Mouse (Mus musculus): ENCODE data around the gene 1810024B03Rik.
"Not testable (repeated sequence)": the region's sequence is repeated elsewhere in the genome, so short reads cannot be mapped to it uniquely, and the experiment has no call there.

The 1810024B03Rik gene

GRCm38 (mm10) chr2:127207547-127208451 lies at the start of gene 1810024B03Rik, which contains the start of gene Snrnp200:
TSS of gene 1810024B03Rik (minus strand) at chr2:127208280.
TSS of gene Snrnp200 (plus strand) at chr2:127208386.
- peak; percentile 91 for DNase-seq

DNA sequence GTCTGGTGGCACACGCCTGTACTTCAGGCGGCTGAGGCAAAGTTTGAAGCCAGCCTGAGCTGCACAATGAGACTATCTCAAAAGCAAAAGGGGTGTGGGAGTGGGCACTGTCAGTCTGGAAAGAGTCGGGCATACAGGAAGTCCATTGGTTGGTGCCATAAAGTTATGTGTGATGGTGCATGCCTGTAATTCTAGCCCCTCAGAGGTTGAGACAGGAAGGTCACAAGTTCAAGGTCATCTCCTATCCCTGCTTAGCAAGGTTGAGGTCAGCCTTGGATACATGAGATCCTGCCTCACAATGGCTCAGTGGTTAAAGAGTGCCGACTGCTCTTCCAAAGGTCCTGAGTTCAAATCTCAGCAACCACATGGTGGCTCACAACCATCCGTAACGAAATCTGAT lies 47.2 kb upstream of the 1810024B03Rik start:
- DNase-seq: no peak

GRCm38 (mm10) chr2:127254604-127255134 lies 46.6 kb upstream of the 1810024B03Rik start:
- DNase-seq: no peak

GRCm38 (mm10) chr2:127252787-127253186 lies 44.7 kb upstream of the 1810024B03Rik start:
- DNase-seq: no peak

GRCm38 (mm10) chr2:127251880-127252527 lies 43.9 kb upstream of the 1810024B03Rik start:
- no peak for DNase-seq

GRCm38 (mm10) chr2:127251457-127251856 lies 43.4 kb upstream of the 1810024B03Rik start:
- no peak for DNase-seq

DNA sequence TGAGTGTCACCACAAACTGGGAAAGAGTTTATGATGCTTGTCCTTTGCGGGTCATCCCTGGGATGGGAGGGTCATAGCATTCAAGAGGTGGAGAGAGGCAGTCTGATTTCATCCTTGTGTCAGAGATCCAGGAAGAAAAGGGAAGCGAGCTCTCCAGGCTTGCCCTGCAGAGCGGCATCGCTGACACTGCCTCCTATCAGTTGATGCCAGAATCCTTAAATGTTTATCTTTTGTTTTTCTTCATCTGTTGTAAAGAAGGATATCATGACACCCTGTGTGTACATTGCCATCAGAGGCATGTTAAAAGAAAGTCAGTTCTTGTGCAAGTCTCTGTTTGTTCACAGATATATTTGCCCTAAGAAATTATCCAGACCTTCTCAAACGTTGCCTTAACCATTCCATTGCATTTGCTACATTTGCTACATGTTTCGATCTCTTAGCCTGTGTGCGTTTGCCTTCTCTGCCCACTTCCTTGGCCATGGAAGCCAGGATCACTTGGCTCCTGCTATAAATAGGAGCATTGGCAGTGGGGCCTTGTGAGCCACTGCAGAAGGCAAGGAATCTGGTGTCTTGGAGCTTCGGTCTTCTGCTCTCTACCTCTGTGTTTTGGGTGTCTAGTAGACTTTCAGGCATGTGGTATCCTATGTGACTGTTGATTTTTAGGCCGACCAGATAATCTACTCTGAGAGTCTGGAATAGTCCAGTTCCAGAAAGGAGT lies 42.4 kb upstream of the 1810024B03Rik start:
- no peak for DNase-seq

- DNase-seq: peak; percentile 45
Measured at GRCm38 (mm10) chr2:127248334-127249004, 40.4 kb upstream of the 1810024B03Rik start.

GRCm38 (mm10) chr2:127247592-127248333 lies 39.7 kb upstream of the 1810024B03Rik start, which contains the start of the genes Ciao1 and Tmem127:
TSS of gene Ciao1 (minus strand) at chr2:127247816.
TSS of gene Tmem127 (plus strand) at chr2:127247908.
- DNase-seq: peak; percentile 98

GRCm38 (mm10) chr2:127240065-127240464 lies 32.0 kb upstream of the 1810024B03Rik start:
- no peak for DNase-seq

DNA sequence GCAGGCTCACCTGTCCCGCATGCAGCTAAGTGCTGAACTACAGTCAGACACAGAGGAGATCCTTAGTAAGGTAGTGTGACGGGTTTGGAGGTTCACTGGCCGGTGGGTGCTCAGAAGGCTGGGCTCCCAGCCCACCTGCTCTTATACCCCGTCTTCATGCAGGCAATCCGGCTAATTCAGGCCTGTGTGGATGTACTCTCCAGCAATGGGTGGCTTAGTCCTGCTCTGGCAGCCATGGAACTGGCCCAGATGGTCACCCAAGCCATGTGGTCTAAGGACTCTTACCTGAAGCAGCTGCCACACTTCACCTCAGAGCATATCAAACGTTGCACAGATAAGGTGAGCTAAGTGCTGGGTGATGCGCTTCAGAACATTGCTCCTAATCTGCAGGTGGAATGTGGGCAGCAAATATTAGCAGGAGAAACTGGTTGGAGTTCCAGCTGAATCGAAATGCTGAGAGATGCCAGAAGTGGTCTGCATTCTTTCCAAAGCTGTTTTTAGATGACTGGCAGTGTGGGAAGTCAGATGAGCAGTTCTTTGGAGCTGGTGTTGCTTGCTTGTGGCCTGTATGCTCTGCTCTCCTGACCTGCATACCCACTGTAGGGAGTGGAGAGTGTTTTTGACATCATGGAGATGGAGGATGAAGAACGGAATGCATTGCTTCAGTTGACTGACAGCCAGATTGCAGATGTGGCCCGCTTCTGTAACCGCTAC lies 30.0 kb upstream of the 1810024B03Rik start:
- DNase-seq: no peak

DNA sequence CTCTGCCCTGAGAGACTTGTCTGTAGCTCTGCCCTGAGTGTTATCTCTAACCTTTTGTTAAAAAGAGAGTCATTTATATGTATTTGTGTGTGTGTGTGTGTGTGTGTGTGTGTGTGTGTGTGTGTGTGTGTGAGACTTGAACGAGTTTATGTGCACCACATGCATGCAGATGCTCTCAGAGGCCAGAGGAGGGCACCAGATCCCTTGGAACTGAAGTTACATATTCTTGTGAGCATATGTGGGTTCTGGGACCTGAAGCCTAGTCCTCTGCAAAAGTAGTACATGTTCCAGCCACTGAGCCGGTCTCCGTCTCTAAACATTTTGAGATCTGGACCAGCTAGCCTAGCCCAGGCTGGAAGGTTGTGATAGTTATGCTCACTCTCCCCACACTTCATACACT lies 17.2 kb upstream of the 1810024B03Rik start:
- DNase-seq: no peak

GRCm38 (mm10) chr2:127217746-127218145 lies 9.7 kb upstream of the 1810024B03Rik start:
- DNase-seq: no peak

DNA sequence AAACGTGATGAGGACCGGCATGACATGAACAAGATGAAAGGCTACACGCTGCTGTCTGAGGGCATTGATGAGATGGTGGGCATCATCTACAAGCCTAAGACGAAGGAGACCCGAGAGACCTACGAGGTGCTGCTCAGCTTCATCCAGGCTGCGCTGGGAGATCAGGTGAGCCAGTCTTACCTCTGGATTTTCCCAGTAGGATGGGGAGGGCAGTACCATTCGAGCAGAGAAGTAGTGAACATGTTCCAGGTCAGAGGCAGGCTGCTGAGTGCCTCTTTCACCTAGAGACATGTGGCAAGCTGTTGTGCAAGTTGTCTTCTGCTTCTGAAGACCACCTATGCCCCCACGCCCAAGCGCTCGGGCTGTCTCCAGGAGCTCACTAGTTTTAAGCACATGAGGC lies 2.6 kb upstream of the 1810024B03Rik start:
- no peak for DNase-seq

DNA sequence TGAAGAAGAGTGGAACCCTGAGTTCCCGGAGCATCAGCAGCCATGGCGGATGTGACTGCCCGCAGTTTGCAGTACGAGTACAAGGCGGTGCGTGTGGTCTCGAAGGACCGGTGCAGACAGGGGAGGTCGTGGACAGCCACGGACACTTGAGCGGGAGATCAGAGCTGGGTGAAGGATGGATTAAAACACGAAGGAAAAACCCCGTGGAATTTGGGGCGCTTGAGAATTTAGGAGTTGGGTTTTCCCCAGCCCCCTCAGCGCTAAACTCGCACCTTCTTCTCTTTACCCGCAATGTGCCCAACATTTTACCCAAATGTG lies 331 bp upstream of the 1810024B03Rik start:
- no peak for DNase-seq

DNA sequence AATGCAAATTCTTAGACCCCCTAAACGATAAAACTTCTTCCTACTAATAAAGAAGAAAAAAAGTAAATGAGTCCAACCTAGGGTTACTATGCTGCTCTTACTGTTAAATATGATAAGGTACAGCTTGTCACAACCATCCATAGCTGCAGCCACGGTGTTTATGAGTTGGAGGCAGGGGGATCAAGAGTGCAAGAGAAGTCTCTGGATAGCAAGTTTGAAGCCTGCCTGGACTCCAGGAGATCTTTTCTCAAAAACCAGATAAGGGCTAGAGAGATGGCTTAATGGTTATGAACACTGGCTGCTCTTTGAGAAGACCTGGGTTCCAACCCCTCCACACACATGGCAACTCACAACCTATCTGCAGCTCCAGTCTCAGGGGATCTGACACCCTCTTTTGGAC lies 1.2 kb downstream of the 1810024B03Rik start:
- DNase-seq: no peak

GRCm38 (mm10) chr2:127205936-127206335 lies 2.1 kb downstream of the 1810024B03Rik start:
- DNase-seq: not testable (repeated sequence)

GRCm38 (mm10) chr2:127204932-127205331 lies 3.1 kb downstream of the 1810024B03Rik start:
- peak; percentile 58 for DNase-seq

GRCm38 (mm10) chr2:127189574-127189973 lies 18.5 kb downstream of the 1810024B03Rik start:
- no peak for DNase-seq

DNA sequence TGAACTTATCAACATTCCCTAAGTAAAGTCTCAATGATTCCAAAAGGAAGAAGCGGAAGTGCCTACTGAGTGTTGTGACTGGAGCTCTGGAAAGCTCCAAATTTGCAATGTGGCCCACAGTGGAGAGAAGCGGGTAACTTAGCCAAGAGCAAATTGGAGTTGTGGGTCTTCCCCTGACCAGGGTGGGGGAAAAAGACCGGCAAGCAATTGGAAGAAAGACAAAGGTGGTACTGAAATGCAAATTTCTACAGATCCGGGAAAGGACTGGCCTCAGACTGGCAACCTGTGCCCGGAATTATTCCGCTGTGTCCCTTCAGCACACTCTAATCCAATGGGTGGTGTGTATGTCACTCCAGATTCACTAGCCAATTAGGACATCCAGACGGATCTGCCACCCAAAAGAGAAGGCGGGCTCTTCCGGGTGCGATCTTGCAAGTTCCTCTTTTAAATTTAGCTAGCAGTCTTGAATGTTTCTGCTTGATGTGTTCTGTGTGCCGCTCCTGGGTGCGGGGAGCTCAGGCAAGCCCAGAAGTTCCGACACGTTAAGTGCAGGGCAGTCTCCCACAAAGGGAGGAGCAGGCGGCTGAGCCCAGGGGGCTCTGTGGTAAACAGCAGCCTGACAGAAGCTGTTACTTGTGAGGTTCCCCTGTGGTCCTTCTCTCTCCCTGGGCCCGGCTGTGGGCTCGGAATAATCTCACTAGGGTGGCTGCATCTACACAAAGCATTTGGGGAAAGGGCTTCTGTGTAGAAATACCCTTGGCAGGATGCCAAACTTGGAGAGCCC lies 25.3 kb downstream of the 1810024B03Rik start:
- DNase-seq: peak; percentile 62

Data from right cerebral cortex, postnatal 14 days (tissue).